In the genomic region with DNA sequence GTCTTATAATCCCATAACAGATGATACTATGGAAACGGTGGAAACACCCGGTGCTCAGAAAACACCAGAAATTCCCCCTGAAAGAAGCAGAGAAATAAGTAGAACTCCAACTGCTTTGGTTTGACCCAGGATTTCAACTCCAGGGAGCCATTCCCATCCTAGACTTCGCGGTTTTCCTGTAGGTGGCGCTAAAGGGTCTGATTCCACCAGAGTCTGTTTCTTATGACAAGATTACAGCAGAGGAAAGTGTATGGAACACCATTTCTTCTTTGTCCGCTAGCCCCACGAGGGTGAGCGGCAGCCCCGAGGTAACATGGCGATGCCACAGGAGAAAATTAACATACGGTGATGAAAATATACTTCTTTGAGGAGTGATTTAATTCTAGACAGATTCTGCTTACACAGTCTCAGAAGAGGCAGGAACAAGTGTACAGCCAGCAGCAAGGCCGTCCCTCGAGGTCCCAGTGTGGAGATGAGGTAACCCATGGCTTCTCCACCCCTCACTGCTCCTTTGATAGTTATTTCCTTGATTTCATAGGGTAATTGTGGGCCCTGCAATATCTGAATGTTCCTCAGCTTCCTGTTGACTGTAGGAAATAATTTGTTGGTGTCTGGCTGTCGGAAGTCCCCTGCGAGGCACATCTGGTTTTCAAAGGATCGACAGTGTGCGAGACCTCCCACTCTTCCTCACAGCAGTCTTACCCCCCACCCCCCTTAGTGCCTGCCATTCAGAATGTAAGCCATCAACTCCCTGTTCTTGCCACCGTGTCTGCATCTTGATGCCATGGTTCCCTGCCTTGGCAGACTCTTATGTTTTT, we compare ENCODE assay signal across 8 mouse cellular contexts. TPM values are rescaled to one million over a fixed set of nuclear protein-coding genes. Genes with fewer than 3 reads are reported as not detected.
DNase-seq lines count a peak whose midpoint lies in the region; ATAC-seq and TF ChIP-seq lines count a peak whose summit lies in the region.
"Had no signal": no experiment of that assay in that cellular context is flagged by ENCODE, and none has a peak within 500 bp of the region (broad histone marks: within the 10 kb centered on the region; RNA-seq: fewer than 3 reads in every experiment).

No protein-coding gene starts in this region.

- peak; percentile 87 for ATAC-seq in granulocyte monocyte progenitor cell, adult 5-6 weeks (replicated peaks; ENCODE audit: poor library complexity, severe bottlenecking)
- 0 out of 2 replicates have a peak, but pooled peaks have one; percentile 53 for ATAC-seq in intestine, postnatal 0 days
- peak; percentile 83 for ATAC-seq in midbrain, embryonic 15.5 days (replicated peaks)

- H3K27ac ChIP-seq in intestine, postnatal 0 days (ENCODE audit: low read depth, low read length) = no peak overlapping the region
- H3K27ac ChIP-seq in midbrain, embryonic 15.5 days = 0 out of 2 replicates have a peak overlapping the region, but pooled peaks have one; percentile 22
- H3K27ac ChIP-seq in spleen, adult 2 months (ENCODE audit: insufficient read depth, low read length) = no peak overlapping the region

- 31% methylated on average over 18 of the region's 18 CpGs for WGBS in intestine, postnatal 0 days
- 25% methylated on average over 18 of the region's 18 CpGs for WGBS in midbrain, embryonic 15.5 days
- WGBS in spleen, adult 2 months = 36% methylated on average over 18 of the region's 18 CpGs

- H3K4me2 ChIP-seq in intestine, postnatal 0 days (replicated peaks; ENCODE audit: low read depth) = no peak overlapping the region; the same call in 1 of the 2 replicates
- 0 out of 2 replicates have a peak overlapping the region, but pooled peaks have one; percentile 21 for H3K4me2 ChIP-seq in midbrain, embryonic 15.5 days

- H3K36me3 ChIP-seq in intestine, postnatal 0 days (ENCODE audit: control insufficient read depth, insufficient read depth) = no peaks in the 10 kb centered on the region
- no peaks in the 10 kb centered on the region for H3K36me3 ChIP-seq in midbrain, embryonic 15.5 days (replicated peaks)
- H3K36me3 ChIP-seq in spleen, adult 2 months (ENCODE audit: control insufficient read depth, insufficient read depth, low read length) = no peaks in the 10 kb centered on the region

- H3K9me3 ChIP-seq in intestine, postnatal 0 days (ENCODE audit: control insufficient read depth) = no peaks in the 10 kb centered on the region
- H3K9me3 ChIP-seq in midbrain, embryonic 15.5 days = no peaks in the 10 kb centered on the region

- H3K4me3 ChIP-seq in intestine, postnatal 0 days (ENCODE audit: low read depth, low read length) = no peak overlapping the region
- no peak overlapping the region for H3K4me3 ChIP-seq in midbrain, embryonic 15.5 days
- H3K4me3 ChIP-seq in spleen, adult 2 months (ENCODE audit: extremely low read depth, insufficient read depth, insufficient read length) = no peak overlapping the region
- H3K4me3 ChIP-seq: myocyte had no signal

- H3K27me3 ChIP-seq in intestine, postnatal 0 days (replicated peaks; ENCODE audit: control insufficient read depth, insufficient read depth, low read length) = no peaks in the 10 kb centered on the region
- no peaks in the 10 kb centered on the region for H3K27me3 ChIP-seq in midbrain, embryonic 15.5 days (replicated peaks)
- H3K27me3 ChIP-seq in spleen, adult 2 months (ENCODE audit: control insufficient read depth, insufficient read depth, low read length) = no peaks in the 10 kb centered on the region

- no peak for TF ChIP-seq POLR2A in spleen, adult 2 months (IDR thresholded peaks at IDR 0.05; ENCODE audit: low read depth, low read length)

- DNase-seq in adrenal gland, adult 2 months = peak; percentile 79
- DNase-seq in embryo, embryonic 10.5 days (ENCODE audit: low spot score) = peak; percentile 91
- DNase-seq in left cerebral cortex, postnatal 25 days (ENCODE audit: low spot score in 2 of 2) = peak; percentile 81 to 85
- DNase-seq in spleen, adult 2 months (ENCODE audit: low read depth in 1 of 2, low spot score in 2 of 2) = peak; percentile 23 to 64

- intact Hi-C loops in left cerebral cortex, postnatal 25 days (cut with DNase I) = loop anchor here (1.0 to 5.0 kb wide), 2 partner anchors 65 to 659 kb away; no protein-coding TSS in a partner anchor

- peak; percentile 88 for TF ChIP-seq CTCF in intestine, postnatal 0 days (IDR thresholded peaks at IDR 0.05; ENCODE audit: low read depth)
- TF ChIP-seq CTCF in spleen, adult 2 months (IDR thresholded peaks at IDR 0.05; ENCODE audit: extremely low read depth, insufficient read depth, insufficient read length, insufficient replicate concordance) = peak; percentile 50; the same call in 1 of the 2 replicates

- H3K4me1 ChIP-seq in intestine, postnatal 0 days (replicated peaks; ENCODE audit: control insufficient read depth, insufficient read depth, low read length) = no peaks in the 10 kb centered on the region
- H3K4me1 ChIP-seq in midbrain, embryonic 15.5 days = peaks cover 3% of the 10 kb centered on the region; the same call in 1 of the 2 replicates
- H3K4me1 ChIP-seq in spleen, adult 2 months (ENCODE audit: control insufficient read depth, insufficient read depth, insufficient read length) = no peaks in the 10 kb centered on the region

- no peak overlapping the region for H3K9ac ChIP-seq in intestine, postnatal 0 days (ENCODE audit: low read depth, low read length)
- H3K9ac ChIP-seq in midbrain, embryonic 15.5 days = no peak overlapping the region

RNA-seq across cellular contexts. Expression of gene Setd7, which starts 23.1 kb away (rescaled TPM):
- total RNA-seq in adrenal gland, adult 2 months (2021) = 10 to 100 TPM; 37.2 to 53.2 TPM
- polyA plus RNA-seq in adrenal gland, adult 2 months (2012; rRNA removed) = 14.2 and 17.6 TPM in 2 replicates
- total RNA-seq in granulocyte monocyte progenitor cell, adult 5-6 weeks (2014; fragmentation: Nextera tagmentation) = 37.3 and 41.6 TPM in 2 replicates
- 26.5 and 29.9 TPM in 2 replicates for total RNA-seq in granulocyte monocyte progenitor cell, adult 5-6 weeks (2017)
- 1.6 and 1.9 TPM in 2 replicates for polyA plus RNA-seq in intestine, postnatal 0 days (2015; fragmentation: Nextera tagmentation; extraction: Ambion mirVana)
- total RNA-seq in left cerebral cortex, postnatal 25 days (2021) = 100 to 1,000 TPM; 135 to 139 TPM
- polyA plus RNA-seq in midbrain, embryonic 15.5 days (2015; fragmentation: Nextera tagmentation; extraction: Ambion mirVana) = 3.4 and 3.7 TPM in 2 replicates
- polyA plus RNA-seq in spleen, adult 2 months (2012; rRNA removed) = 11.2 and 11.4 TPM in 2 replicates
